Mouse (Mus musculus): ENCODE measurements around the gene Ccdc69.

DNA sequence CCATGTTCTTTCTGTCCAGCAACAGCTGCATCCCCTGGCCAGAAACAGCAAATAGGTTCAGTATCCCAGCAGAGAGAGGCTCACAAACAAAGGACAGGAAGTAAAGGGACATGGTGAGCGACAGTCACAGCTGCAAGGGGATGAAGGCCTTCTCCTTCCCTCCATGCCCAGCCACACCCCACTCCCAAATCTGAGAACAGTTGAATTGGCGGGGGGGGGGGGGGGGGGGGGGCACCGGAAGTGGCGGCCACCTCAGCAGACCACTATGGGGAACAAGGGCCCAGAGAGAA, 46.0 kb downstream of the Ccdc69 start:
- no peak for TF ChIP-seq EP300 (optimal IDR thresholded peaks at IDR 0.05)
- no peak for TF ChIP-seq CTCF (IDR thresholded peaks at IDR 0.05; ENCODE audit: low read depth)
